Mouse (Mus musculus): ENCODE results near the gene Smpdl3b. TPM values are rescaled to one million over a fixed set of nuclear protein-coding genes. Genes with fewer than 3 reads are reported as not detected.
"Not testable (repeated sequence)": the region's sequence is repeated elsewhere in the genome, so short reads cannot be mapped to it uniquely, and the experiment has no call there.

Smpdl3b gene
- total RNA-seq (2022), result 1 to 10 TPM; 3.4 to 4.6 (median 4.0) TPM

- peak; percentile 67 to 69 for DNase-seq (ENCODE audit: low spot score in 2 of 2)
Observed at GRCm38 (mm10) chr4:132756974-132757373, at the start of gene Smpdl3b. Smpdl3b (minus strand) TSS chr4:132757252.

DNA sequence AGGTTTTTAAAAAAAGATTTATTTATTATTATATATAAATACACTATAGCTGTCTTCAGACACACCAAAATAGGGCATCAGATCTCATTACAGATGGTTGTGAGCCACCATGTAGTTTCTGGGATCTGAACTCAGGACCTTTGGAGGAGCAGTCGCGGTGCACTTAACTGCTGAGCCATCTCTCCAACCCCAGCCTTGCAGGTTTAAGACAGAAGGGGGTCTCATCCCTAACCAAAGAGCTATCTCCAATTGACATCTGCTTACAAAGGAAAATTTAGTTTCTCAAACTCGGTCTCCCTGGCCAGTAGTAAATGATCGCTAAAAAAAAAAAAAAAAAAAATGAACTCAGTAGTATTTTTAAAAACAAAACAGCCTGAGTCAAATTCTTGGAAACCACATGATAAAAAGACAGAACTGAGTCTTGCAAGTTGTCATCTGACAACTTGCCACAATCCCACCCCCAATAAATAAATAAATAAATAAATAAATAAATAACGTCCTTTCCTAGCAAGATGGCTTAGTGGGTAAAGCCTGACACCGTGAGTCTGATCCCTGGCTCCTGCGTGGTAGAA is 49.7 kb upstream of the Smpdl3b start:
- no peak for DNase-seq (ENCODE audit: low spot score in 2 of 2)

GRCm38 (mm10) chr4:132805599-132806197 is 48.6 kb upstream of the Smpdl3b start:
- no peak for DNase-seq (ENCODE audit: low spot score in 2 of 2)

GRCm38 (mm10) chr4:132805146-132805545 is 48.1 kb upstream of the Smpdl3b start:
- DNase-seq (ENCODE audit: low spot score in 2 of 2), result no peak

- no peak for DNase-seq (ENCODE audit: low spot score in 2 of 2)
Observed at GRCm38 (mm10) chr4:132804331-132804730, 47.3 kb upstream of the Smpdl3b start.

DNA sequence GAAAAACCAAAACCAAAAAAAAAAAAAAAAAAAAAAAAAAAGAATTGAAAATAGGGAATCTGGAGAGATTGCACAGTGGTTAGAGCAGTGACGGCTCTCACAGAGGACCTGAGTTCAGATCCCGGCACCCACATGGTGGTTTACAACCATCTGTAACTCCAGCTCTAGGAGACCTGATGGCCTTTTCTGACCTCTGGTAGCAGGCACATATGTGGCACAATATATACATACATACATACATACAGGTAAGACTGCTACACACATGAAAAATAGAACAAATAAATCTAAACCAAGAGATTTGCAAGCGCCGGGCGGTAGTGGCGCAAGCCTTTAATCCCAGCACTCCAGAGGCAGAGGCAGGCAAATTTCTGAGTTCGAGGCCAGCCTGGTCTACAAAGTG is 46.8 kb upstream of the Smpdl3b start:
- no peak for DNase-seq (ENCODE audit: low spot score in 2 of 2)

DNA sequence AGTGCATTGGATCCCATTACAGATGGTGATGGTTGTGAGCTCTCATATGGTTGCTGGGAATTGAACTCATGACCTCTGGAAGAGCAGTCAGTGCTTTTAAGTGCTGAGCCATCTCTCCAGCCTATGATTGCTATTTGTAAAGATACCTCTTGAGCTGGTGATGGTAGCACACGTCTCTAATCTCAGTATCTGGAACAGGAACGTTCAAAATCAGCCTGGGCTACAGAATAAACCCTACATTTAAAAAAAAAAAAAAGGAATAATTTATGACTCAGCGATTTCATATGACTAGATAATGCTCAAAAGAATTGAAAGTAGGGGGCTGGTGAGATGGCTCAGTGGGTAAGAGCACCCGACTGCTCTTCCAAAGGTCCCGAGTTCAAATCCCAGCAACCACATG is 46.2 kb upstream of the Smpdl3b start:
- DNase-seq (ENCODE audit: low spot score in 2 of 2), result no peak

DNA sequence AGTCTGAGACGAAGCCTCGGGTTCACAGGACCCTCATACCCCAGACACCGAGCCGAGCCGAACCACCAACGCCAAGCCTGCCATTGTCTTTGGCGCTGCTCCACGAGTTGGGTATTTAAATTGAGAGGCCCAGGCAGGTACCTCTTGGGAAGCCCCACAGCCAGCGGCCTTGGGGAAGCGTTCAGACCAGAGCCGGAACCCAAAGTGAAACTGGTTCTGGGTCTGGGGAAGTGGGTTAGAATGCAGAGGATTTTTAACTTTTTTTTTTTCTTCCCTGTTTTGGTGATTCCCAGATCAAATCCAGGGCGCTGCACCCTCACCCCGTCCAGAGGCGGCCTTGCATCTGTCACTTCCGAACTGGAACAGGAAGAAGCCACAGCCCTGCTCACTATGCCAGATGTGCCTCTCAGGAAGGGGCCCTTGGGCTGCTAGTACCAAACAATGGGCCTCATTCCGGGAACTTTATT is 45.2 kb upstream of the Smpdl3b start:
- no peak for DNase-seq (ENCODE audit: low spot score in 2 of 2)

- no peak for DNase-seq (ENCODE audit: low spot score in 2 of 2)
Observed at GRCm38 (mm10) chr4:132801176-132802077, 44.4 kb upstream of the Smpdl3b start.

DNA sequence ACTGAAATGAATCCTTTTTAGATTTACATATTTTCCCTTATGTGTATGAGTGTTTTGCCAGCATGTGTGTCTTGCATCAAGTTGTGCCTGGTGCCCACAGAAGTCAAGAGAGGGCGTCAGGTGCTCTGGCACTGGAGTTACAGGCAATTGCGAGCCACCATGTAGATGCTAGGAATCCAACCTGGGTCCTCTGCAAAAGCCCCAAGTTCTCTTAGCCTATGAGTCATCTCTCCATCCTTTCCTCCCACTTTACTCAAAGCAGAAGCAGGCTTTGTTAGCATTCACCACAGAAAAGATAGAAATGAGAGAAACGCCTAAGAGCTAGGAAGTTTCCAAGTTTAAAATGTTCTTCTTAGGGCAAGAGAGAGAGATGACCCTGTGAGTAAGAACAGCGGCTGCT is 42.8 kb upstream of the Smpdl3b start:
- DNase-seq (ENCODE audit: low spot score in 2 of 2), result no peak

DNA sequence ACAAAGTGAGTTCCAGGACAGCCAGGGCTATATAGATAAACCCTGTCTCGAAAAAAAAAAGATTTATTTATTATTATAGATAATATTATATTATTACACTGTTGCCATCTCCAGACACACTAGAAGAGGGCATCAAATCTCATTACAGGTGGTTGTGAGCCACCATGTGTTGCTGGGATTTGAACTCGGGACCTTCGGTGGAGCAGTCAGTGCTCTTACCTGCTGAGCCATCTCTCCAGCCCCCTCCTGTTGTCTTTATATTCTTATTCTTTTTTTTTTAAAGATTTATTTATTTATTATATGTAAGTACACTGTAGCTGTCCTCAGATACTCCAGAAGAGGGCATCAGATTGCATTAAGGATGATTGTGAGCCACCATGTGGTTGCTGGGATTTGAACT is 41.6 kb upstream of the Smpdl3b start:
- DNase-seq (ENCODE audit: low spot score in 2 of 2), result not testable (repeated sequence)

DNA sequence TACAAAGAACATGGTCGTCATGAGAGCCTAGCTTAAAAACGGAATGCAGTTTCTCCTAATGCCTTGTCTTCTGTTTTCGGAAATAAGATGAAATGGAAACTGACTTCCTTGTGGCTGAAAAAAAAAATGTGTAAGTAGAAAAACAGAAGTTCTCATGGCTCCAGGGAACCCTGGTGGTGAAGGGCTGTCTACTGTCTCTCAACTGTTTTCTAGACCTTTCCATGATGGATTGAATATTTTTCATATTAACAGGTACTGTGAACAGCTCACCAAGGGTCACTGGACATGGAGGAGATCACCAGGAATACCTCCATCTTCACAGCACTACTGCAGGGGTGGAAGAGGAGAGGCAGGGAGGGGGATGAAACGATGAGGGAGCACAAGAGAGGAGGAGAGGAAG is 41.0 kb upstream of the Smpdl3b start:
- DNase-seq (ENCODE audit: low spot score in 2 of 2), result no peak

DNA sequence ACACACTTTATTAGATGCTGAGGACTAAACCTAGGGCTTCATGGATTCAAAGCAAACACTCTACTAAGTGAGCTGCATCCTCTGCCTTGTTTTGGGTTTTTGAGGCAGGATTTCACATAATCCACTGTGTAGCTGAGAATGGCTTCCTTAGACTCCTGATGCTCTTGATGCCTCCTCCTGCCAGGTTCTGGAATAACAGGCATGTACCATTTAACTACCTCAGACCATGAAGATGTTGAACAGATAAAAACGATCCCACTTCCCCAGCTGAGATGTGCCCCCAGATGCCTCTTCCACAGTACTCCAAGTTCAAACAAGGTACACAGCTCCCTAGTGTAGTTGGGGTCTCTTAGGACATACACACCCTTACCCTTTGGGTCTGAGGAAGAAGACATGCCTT is 40.4 kb upstream of the Smpdl3b start:
- DNase-seq (ENCODE audit: low spot score in 2 of 2), result no peak

GRCm38 (mm10) chr4:132796196-132796886 is 39.3 kb upstream of the Smpdl3b start, which contains the start of gene Themis2:
Themis2 (minus strand) TSS chr4:132796387.
- DNase-seq (ENCODE audit: low spot score in 2 of 2), result peak in 1 of 2 experiments; percentile 21

DNA sequence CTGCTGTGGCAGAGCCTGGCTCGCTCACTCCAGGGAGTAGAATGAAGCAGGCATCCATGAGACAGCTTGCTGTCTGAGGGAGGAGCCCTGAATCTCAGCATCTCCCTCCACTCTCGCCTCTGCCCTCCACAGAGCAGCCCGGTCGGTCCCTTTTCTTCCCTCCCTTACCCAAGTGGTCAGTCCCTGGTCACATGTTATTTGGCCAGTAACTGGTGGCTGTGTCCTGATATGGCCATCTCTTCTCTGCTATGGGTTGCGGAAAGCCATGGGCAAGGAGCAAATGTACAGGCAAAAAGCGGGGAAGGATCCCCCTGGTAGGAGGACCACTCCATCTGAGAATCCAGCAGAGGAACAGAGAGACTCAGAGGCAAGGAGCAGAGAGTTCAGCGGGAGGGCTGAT is 38.1 kb upstream of the Smpdl3b start:
- no peak for DNase-seq (ENCODE audit: low spot score in 2 of 2)

GRCm38 (mm10) chr4:132794760-132795159 is 37.7 kb upstream of the Smpdl3b start:
- no peak for DNase-seq (ENCODE audit: low spot score in 2 of 2)

- DNase-seq (ENCODE audit: low spot score in 2 of 2), result no peak
Observed at GRCm38 (mm10) chr4:132794028-132794427, 37.0 kb upstream of the Smpdl3b start.

DNA sequence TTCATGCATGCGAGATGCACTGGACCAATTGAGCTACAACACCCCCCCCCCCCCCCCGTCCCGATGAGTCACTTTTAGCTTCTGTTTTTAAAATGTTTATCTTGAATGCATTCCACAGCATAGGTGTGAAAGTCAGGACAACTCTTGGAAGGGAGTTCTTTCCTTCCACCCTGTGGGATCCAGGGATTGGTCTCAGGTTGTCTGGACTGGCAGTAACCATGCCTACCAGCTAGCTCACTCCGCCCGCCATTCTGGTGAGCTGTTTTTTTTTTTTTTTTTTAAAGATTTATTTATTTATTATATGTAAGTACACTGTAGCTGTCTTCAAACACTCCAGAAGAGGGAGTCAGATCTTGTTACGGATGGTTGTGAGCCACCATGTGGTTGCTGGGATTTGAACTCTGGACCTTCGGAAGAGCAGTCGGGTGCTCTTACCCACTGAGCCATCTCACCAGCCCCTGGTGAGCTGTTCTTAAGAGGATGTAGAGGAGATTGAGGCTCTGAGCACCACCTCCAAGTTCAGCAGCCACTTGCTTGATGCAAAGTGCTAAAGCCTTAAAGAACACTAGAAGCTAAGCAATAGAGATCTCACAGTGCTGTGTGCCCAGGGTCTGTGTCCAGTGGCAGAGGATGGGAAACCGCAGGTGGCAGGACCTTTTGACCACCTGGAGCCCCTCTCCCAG is 36.4 kb upstream of the Smpdl3b start:
- DNase-seq (ENCODE audit: low spot score in 2 of 2), result not testable (repeated sequence)

GRCm38 (mm10) chr4:132789731-132790130 is 32.7 kb upstream of the Smpdl3b start:
- no peak for DNase-seq (ENCODE audit: low spot score in 2 of 2)

DNA sequence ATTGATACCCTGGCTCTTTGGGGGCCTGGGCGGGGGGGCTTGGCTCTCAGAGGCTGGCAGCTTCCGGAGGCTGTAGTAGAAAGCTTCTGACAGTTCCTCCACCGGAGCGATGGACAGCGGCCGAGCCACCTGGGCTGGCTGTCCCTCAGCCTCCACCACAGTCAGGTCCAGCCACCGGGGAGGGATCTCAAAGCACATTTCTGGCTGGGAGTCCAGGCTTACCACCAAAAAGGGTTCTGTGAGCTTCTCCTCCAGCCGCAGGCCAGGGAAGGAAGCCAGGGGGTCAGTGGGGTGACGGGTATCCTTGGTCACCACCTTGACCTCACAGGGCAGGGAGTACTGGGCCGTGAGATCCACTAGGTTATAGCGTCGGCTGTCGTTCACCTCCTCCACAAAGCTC is 28.2 kb upstream of the Smpdl3b start:
- DNase-seq (ENCODE audit: low spot score in 2 of 2), result no peak

DNA sequence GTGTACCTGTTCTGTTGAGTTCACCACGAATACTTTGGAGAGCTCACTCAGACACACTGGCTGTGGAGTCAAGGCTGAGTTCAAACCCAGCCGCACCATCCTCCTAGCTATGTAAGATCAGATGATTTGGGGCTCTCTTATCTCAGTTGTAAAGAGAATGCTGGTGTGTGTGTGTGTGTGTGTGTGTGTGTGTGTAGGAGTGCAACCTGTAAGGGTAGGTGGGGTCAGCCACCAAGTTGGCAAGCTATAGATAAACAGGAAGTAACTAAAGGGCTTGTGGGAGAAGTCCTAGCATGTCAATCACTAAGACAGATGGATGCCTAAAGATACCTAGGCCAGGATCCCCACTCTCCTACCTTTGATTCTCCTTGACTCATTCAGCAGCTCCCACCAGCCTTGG is 26.7 kb upstream of the Smpdl3b start:
- DNase-seq (ENCODE audit: low spot score in 2 of 2), result no peak

All from layer of hippocampus, adult 8-10 months (tissue).